Mouse (Mus musculus) naive thymus-derived CD4-positive, alpha-beta T cell, adult 2 months (primary cell): ENCODE measurements around the gene Hspa4.

Source experiments
- DNase-seq: peaks from one replicate; pipeline ENCODE4 v3.0.0-alpha.2; 2011; ENCODE audit warnings: low read depth

Gene Hspa4

GRCm38 (mm10) chr11:53252186-53253119, 47.8 kb downstream of the Hspa4 start:
- no peak for DNase-seq

GRCm38 (mm10) chr11:53250796-53251195, 49.5 kb downstream of the Hspa4 start:
- no peak for DNase-seq

GRCm38 (mm10) chr11:53249686-53250085, 50.6 kb downstream of the Hspa4 start:
- no peak for DNase-seq

- no peak for DNase-seq
Measured at GRCm38 (mm10) chr11:53245561-53245960, 54.7 kb downstream of the Hspa4 start.

- DNase-seq = peak; percentile 24
Measured at GRCm38 (mm10) chr11:53243199-53243598, 57.1 kb downstream of the Hspa4 start.

GRCm38 (mm10) chr11:53233590-53233989, 66.7 kb downstream of the Hspa4 start:
- DNase-seq = no peak

- DNase-seq = no peak
Measured at GRCm38 (mm10) chr11:53231836-53232235, 68.4 kb downstream of the Hspa4 start.

GRCm38 (mm10) chr11:53229011-53229410, 71.2 kb downstream of the Hspa4 start:
- DNase-seq = no peak

- no peak for DNase-seq
Measured at GRCm38 (mm10) chr11:53210876-53211275, 89.4 kb downstream of the Hspa4 start.
